Mouse (Mus musculus) neural tube, embryonic 13.5 days (tissue): ENCODE data around the gene Gm9747. TPM values are rescaled to one million over a fixed set of nuclear protein-coding genes. Genes with fewer than 3 reads are reported as not detected.

ENCODE experiments used
- ATAC-seq: fragments of 200-750 bp; cut with Nextera tagmentation; 2 replicates; pipeline ENCODE4 v1.8.0; 2017; ENCODE audit warnings: low read depth, mild to moderate bottlenecking, moderate TSS enrichment, moderate library complexity
- H3K27ac ChIP-seq: fragments of 300-500 bp; sonication (generic); replicated peaks from 2 replicates; pipeline ENCODE4 v1.5.1; 2015; ENCODE audit warnings: moderate library complexity, mild to moderate bottlenecking, inconsistent platforms
- H3K27me3 ChIP-seq: fragments of 300-500 bp; sonication (generic); 2 replicates; pipeline ENCODE4 v1.6.1; 2015; ENCODE audit warnings: mild to moderate bottlenecking, inconsistent platforms
- H3K36me3 ChIP-seq: fragments of 300-500 bp; sonication (generic); 2 replicates; pipeline ENCODE4 v1.6.1; 2015; ENCODE audit warnings: mild to moderate bottlenecking, inconsistent platforms
- H3K4me1 ChIP-seq: fragments of 300-500 bp; sonication (generic); replicated peaks from 2 replicates; pipeline ENCODE4 v1.6.1; 2015; ENCODE audit warnings: inconsistent platforms
- H3K4me2 ChIP-seq: fragments of 300-500 bp; sonication (generic); 2 replicates; pipeline ENCODE4 v1.6.1; 2015; ENCODE audit warnings: inconsistent platforms, mild to moderate bottlenecking, moderate library complexity
- H3K4me3 ChIP-seq: fragments of 300-500 bp; sonication (generic); 2 replicates; pipeline ENCODE4 v1.5.1; 2015; ENCODE audit warnings: mild to moderate bottlenecking, inconsistent platforms
- H3K9ac ChIP-seq: fragments of 300-500 bp; sonication (generic); 2 replicates; pipeline ENCODE4 v1.6.1; 2015; ENCODE audit warnings: moderate library complexity, mild to moderate bottlenecking, inconsistent platforms
- H3K9me3 ChIP-seq: fragments of 300-500 bp; sonication (generic); 2 replicates; pipeline ENCODE4 v1.6.1; 2016; ENCODE audit warnings: inconsistent platforms
- WGBS: fragments of 180-500 bp; shearing (Covaris S2); methylation state at CpG from one replicate; pipeline ENCODE4 v1.1.7; 2015; 5-methylcytosine and 5-hydroxymethylcytosine counted together
- polyA plus RNA-seq: library from polyadenylated mRNA; unstranded; fragments of >200 nt; fragmentation: Nextera tagmentation; extraction: Ambion mirVana; gene quantifications from 2 replicates; pipeline ENCODE4 v1.2.1, GENCODE M21; 2015

Gene Gm9747
- polyA plus RNA-seq, 1 experiment from 2014 or later = 22.1 TPM

- Histone ChIP-seq H3K4me3 (no peak overlapping the region), H3K4me2 (no peak overlapping the region), H3K9ac (no peak overlapping the region), H3K4me1 (no peaks in the 10 kb centered on the region), H3K27me3 (no peaks in the 10 kb centered on the region), H3K27ac (no peak overlapping the region), H3K9me3 (no peaks in the 10 kb centered on the region), H3K36me3 (peaks cover 33% of the 10 kb centered on the region)
- 93% methylated on average over 3 of the region's 3 CpGs for WGBS
- no peak for ATAC-seq
Observed at GRCm38 (mm10) chr1:82234616-82235015, 1.7 kb downstream of the Gm9747 start.

DNA sequence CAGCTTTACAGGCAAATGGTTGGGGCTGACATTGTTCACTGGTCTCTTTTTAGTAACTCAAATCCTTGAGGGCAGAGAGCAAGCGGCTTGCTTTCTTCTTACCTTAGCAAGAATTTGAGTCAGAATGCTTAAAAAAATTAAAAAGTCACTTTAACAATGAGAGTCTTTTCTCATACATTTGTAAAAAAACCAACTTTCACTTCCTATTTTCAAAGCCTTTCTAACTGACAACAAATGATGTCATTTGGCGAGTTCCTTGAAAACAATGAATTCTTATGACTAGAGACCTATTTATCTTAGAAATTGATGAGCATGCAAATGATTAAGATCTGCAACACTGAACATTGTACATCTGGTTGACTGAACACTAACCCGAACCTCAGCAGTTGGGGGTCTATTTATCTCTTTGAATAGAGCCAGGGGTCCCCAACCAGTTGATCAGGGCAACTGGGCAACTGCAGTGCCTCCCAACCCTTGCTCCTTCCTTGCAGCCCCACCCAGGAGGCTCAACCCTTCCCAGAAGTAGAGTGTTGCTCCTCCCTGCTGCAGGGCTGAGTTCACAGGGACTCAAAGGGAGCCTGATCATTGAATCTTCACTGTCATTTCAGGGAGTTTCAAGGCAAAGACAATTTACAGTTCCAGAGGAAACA lies 2.7 kb downstream of the Gm9747 start:
- H3K27me3 ChIP-seq = no peaks in the 10 kb centered on the region
- peaks cover 33% of the 10 kb centered on the region for H3K36me3 ChIP-seq
- WGBS = 43% methylated on average over 3 of the region's 3 CpGs
- no peak overlapping the region for H3K9ac ChIP-seq
- H3K9me3 ChIP-seq = no peaks in the 10 kb centered on the region
- no peak overlapping the region for H3K27ac ChIP-seq
- ATAC-seq = no peak
- H3K4me3 ChIP-seq = no peak overlapping the region
- H3K4me1 ChIP-seq = no peaks in the 10 kb centered on the region
- no peak overlapping the region for H3K4me2 ChIP-seq

GRCm38 (mm10) chr1:82238245-82238644 lies 5.3 kb downstream of the Gm9747 start:
- H3K27ac ChIP-seq = no peak overlapping the region

DNA sequence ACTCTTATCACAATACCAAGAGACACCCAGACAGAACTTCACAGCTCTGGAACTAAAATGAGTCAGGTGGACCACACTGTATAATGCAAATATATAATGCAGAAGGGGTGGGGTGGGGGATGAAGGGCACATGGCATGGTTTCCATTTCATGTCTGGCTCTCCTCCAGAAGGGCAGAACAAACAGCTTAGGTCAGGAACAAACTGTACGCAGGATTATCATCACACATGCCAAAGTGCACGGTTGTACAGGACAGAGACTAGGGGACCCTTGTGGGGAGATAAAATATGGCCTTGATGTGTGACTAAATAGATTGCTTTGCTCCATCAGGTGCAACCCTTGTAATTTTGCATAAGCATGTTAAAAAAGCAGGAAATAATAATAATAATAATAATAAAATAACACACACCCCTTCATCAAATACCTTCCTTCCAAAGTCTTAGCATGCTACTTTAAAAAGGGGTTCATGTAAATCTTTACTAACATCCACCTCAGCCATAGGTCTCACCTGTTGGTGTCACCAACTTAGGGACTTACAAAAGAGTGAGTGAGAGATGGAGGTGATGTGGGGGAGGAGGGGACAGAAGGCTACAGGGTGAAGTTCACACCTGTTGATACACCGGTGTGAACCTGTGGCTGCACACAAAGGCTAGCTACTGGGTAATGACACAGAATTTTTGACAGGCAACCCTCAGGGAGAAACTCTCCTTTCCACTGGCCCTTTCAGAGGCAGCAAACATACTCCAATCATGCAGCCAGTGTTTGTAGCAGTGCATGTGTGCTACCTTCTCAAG lies 6.7 kb downstream of the Gm9747 start:
- Histone ChIP-seq H3K36me3 (peaks cover 20% of the 10 kb centered on the region), H3K4me1 (no peaks in the 10 kb centered on the region), H3K9ac (no peak overlapping the region), H3K27me3 (no peaks in the 10 kb centered on the region), H3K27ac (no peak overlapping the region), H3K4me3 (no peak overlapping the region), H3K4me2 (no peak overlapping the region), H3K9me3 (no peaks in the 10 kb centered on the region)
- ATAC-seq = no peak
- 83% methylated on average over 3 of the region's 3 CpGs for WGBS

More at GRCm38 (mm10) chr1:82238245-82238644, 5.3 kb downstream of the Gm9747 start:
- Histone ChIP-seq H3K27me3 (no peaks in the 10 kb centered on the region), H3K4me3 (no peak overlapping the region), H3K4me2 (no peak overlapping the region), H3K9me3 (no peaks in the 10 kb centered on the region), H3K4me1 (no peaks in the 10 kb centered on the region), H3K9ac (no peak overlapping the region), H3K36me3 (peaks cover 31% of the 10 kb centered on the region)
- ATAC-seq = no peak
- 79% methylated on average over 4 of the region's 4 CpGs for WGBS

DNA sequence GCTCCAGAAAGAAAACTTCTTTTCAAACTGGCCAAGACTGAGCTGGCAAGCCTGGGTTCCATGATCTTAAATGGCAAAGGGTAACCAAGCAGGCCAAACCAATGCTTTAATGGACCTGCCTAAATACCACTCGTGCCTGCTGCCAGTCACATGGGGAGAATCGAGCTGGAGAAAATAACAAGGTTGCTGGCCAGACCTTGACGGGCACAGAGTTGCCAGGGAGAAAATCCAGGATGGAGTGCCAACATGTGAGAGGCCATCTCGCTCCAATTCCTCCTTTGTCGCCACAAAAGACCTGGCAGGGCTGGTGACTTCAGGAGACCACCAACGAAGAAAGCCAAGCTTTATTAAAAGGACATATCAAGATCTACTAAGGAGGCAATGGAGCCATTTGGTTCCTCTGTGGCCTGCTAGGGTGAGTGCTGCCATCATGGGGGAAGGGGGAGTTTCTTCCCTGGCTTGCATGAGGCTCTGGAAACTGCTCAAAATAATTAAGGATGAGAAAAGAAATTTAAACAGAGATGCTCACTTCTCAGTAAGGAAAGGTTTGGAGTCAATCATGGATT lies 10.4 kb downstream of the Gm9747 start:
- WGBS = 86% methylated on average over 6 of the region's 6 CpGs
- H3K36me3 ChIP-seq = 0 out of 2 replicates have a peak, but pooled peaks cover 5% of the 10 kb centered on the region
- no peak overlapping the region for H3K4me2 ChIP-seq
- no peak overlapping the region for H3K27ac ChIP-seq
- H3K4me3 ChIP-seq = no peak overlapping the region
- no peak for ATAC-seq
- H3K9ac ChIP-seq = no peak overlapping the region
- no peaks in the 10 kb centered on the region for H3K9me3 ChIP-seq
- H3K27me3 ChIP-seq = no peaks in the 10 kb centered on the region
- no peaks in the 10 kb centered on the region for H3K4me1 ChIP-seq

GRCm38 (mm10) chr1:82245002-82245401 lies 12.1 kb downstream of the Gm9747 start:
- WGBS = 90% methylated on average over 5 of the region's 5 CpGs
- H3K27me3 ChIP-seq = no peaks in the 10 kb centered on the region
- 0 out of 2 replicates have a peak, but pooled peaks cover 5% of the 10 kb centered on the region for H3K36me3 ChIP-seq
- H3K4me1 ChIP-seq = no peaks in the 10 kb centered on the region
- no peak overlapping the region for H3K4me2 ChIP-seq
- H3K4me3 ChIP-seq = no peak overlapping the region
- H3K9ac ChIP-seq = no peak overlapping the region
- no peaks in the 10 kb centered on the region for H3K9me3 ChIP-seq
- H3K27ac ChIP-seq = no peak overlapping the region
- no peak for ATAC-seq

- Histone ChIP-seq H3K27me3 (no peaks in the 10 kb centered on the region), H3K4me2 (no peak overlapping the region), H3K9me3 (no peaks in the 10 kb centered on the region), H3K36me3 (0 out of 2 replicates have a peak, but pooled peaks cover 5% of the 10 kb centered on the region), H3K4me1 (no peaks in the 10 kb centered on the region), H3K27ac (no peak overlapping the region), H3K9ac (no peak overlapping the region), H3K4me3 (no peak overlapping the region)
- no peak for ATAC-seq
- 68% methylated on average over 10 of the region's 10 CpGs for WGBS
Observed at GRCm38 (mm10) chr1:82247221-82247951, 14.5 kb downstream of the Gm9747 start.

GRCm38 (mm10) chr1:82253789-82254445 lies 21.0 kb downstream of the Gm9747 start:
- Histone ChIP-seq H3K27ac (no peak overlapping the region), H3K4me1 (peaks cover 10% of the 10 kb centered on the region; the same call in 1 of the 2 replicates), H3K9me3 (no peaks in the 10 kb centered on the region), H3K36me3 (no peaks in the 10 kb centered on the region), H3K9ac (no peak overlapping the region), H3K4me2 (no peak overlapping the region), H3K4me3 (no peak overlapping the region), H3K27me3 (no peaks in the 10 kb centered on the region)
- WGBS = 83% methylated on average over 9 of the region's 9 CpGs
- no peak for ATAC-seq

GRCm38 (mm10) chr1:82257457-82257856 lies 24.5 kb downstream of the Gm9747 start:
- no peak overlapping the region for H3K4me3 ChIP-seq
- H3K36me3 ChIP-seq = no peaks in the 10 kb centered on the region
- H3K4me1 ChIP-seq = peaks cover 19% of the 10 kb centered on the region
- no peak overlapping the region for H3K4me2 ChIP-seq
- H3K9ac ChIP-seq = no peak overlapping the region
- no peaks in the 10 kb centered on the region for H3K27me3 ChIP-seq
- H3K27ac ChIP-seq = no peak overlapping the region
- WGBS = 68% methylated on average over 5 of the region's 5 CpGs
- H3K9me3 ChIP-seq = no peaks in the 10 kb centered on the region
- no peak for ATAC-seq

DNA sequence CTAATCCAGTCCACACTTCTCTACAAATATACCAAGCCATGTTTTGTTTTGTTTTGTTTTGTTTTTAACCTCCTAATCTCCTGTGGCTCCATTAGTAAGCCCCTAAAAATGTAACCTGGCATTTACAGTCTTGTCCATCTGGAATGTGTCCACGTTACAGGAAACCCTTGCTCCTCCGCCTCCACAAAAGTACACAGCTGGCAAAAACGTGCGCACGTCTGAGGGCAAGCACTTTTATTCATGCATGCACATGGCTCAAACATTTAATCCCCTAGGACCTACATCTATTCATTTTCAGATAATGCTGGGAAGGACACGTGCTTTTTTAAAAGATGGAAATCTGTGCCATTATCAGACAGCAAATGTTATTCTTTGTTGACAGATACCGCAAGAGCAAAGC lies 25.4 kb downstream of the Gm9747 start:
- 39% methylated on average over 7 of the region's 7 CpGs for WGBS
- Histone ChIP-seq H3K4me3 (no peak overlapping the region), H3K9me3 (no peaks in the 10 kb centered on the region), H3K36me3 (no peaks in the 10 kb centered on the region), H3K9ac (no peak overlapping the region), H3K27me3 (no peaks in the 10 kb centered on the region), H3K27ac (no peak overlapping the region), H3K4me1 (peaks cover 17% of the 10 kb centered on the region), H3K4me2 (no peak overlapping the region)
- no peak for ATAC-seq

- Histone ChIP-seq H3K27ac (no peak overlapping the region), H3K4me3 (no peak overlapping the region), H3K4me2 (no peak overlapping the region), H3K9ac (no peak overlapping the region), H3K27me3 (no peaks in the 10 kb centered on the region), H3K9me3 (no peaks in the 10 kb centered on the region), H3K36me3 (no peaks in the 10 kb centered on the region), H3K4me1 (peaks cover 16% of the 10 kb centered on the region)
- ATAC-seq = no peak
- WGBS = 53% methylated on average over 3 of the region's 3 CpGs
Observed at GRCm38 (mm10) chr1:82260055-82260454, 27.1 kb downstream of the Gm9747 start.
